Mouse (Mus musculus) inflammation-experienced regulatory T-cells, adult 6 months (primary cell): Measurements from ENCODE around the gene Dcx. TPM values are rescaled to one million over a fixed set of nuclear protein-coding genes. Genes with fewer than 3 reads are reported as not detected.

Experiments
- ATAC-seq: one replicate; pipeline ENCODE4 v1.8.0; 2017
- polyA plus RNA-seq, 3 experiments: library from polyadenylated mRNA; unstranded; fragments of 100-300 nt; shearing (Covaris generic); gene quantifications; one replicate each; pipeline ENCODE4 v1.2.1; 2017

Gene Dcx
- polyA plus RNA-seq, 3 experiments from 2014 or later = not detected

GRCm38 (mm10) chrX:143826521-143826920 lies 106.6 kb downstream of the Dcx start:
- ATAC-seq = no peak

GRCm38 (mm10) chrX:143818961-143819360 lies 114.2 kb downstream of the Dcx start:
- no peak for ATAC-seq

- ATAC-seq = no peak
Observed at GRCm38 (mm10) chrX:143815948-143816347, 117.2 kb downstream of the Dcx start.

Other genes starting within 250 kb of the Dcx start
- not detected for gene Capn6, start 105.9 kb downstream of the Dcx start, polyA plus RNA-seq
- not detected for gene A730046J19Rik, start 220.4 kb upstream of the Dcx start, polyA plus RNA-seq